Mouse (Mus musculus) kidney, adult 2 months (tissue): ENCODE measurements at regions not wholly inside any gene's neighbourhood (a gene's known extent, or its start where the extent isn't known, plus 50 kb on each side); places are given as distances from the start of the nearest gene placed in this dataset.

Experiments used
- CTCF ChIP-seq: fragments of 200-500 bp; conservative IDR thresholded peaks from 2 replicates; pipeline ENCODE4 v1.5.1; 2011; ENCODE audit warnings: low read depth, mild to moderate bottlenecking, control low read depth, low read length, moderate library complexity, mixed read lengths; ENCODE audit not compliant: insufficient read depth, insufficient read length
- POLR2A ChIP-seq: fragments of 200-500 bp; IDR thresholded peaks from one replicate; pipeline ENCODE4 v1.6.1; 2011; ENCODE audit warnings: low read depth, low read length, control low read depth

DNA sequence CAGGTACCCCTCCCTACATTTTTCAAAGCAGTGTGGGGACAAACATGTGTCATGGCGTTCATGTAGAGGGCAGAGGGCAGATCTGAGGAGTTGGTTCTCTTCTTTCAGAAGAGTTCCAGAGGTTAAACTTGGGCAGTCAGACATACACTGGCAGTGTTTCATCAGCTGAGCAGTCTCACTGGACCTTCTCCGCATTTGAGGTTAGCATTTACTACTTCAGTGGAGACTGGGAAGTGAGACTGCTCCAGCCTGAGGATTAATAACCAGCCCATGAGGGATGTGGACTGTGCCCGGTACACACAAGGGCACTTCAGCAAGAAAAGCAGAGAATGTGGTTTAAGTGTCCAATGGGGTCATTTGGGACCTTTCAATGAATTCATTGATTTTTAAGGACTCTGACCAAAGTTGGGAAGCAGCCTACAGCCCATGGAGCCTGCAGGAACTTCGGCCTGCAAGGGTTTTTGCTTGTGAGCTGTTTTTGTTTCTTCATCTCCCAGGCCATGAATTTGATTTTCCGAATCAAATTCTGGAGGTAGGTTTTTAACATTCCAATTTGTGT is 166.6 kb downstream of the Rab11fip4 start:
- TF ChIP-seq POLR2A (no peak), CTCF (no peak)
